Mouse (Mus musculus): ENCODE measurements around the gene Gm5169. TPM values are rescaled to one million over a fixed set of nuclear protein-coding genes. Genes with fewer than 3 reads are reported as not detected.
"Not testable (repeated sequence)": the region's sequence is repeated elsewhere in the genome, so short reads cannot be mapped to it uniquely, and the experiment has no call there.

Gm5169 gene
- not detected for total RNA-seq (2021)
- not detected in 2 replicates for polyA plus RNA-seq (2012; rRNA removed)
- long read RNA-seq: 0 reads

- DNase-seq: not testable (repeated sequence)
Observed at GRCm38 (mm10) chrX:25301355-25301754, at the start of gene Gm5169. Gene Gm5169 (minus strand): TSS chrX:25301455.

GRCm38 (mm10) chrX:25347424-25347823, 46.2 kb upstream of the Gm5169 start:
- not testable (repeated sequence) for DNase-seq
